Mouse (Mus musculus) hindbrain, embryonic 12.5 days (tissue): ENCODE measurements at regions not wholly inside any gene's neighbourhood (a gene's known extent, or its start where the extent isn't known, plus 50 kb on each side); places are given as distances from the start of the nearest gene placed in this dataset.

Experiments used
- ATAC-seq: fragments of 200-750 bp; cut with Nextera tagmentation; 2 replicates; pipeline ENCODE4 v1.8.0; 2017; ENCODE audit warnings: moderate TSS enrichment; ENCODE audit not compliant: low FRiP score
- H3K27ac ChIP-seq: fragments of 300-500 bp; sonication (generic); 2 replicates; pipeline ENCODE4 v1.5.1; 2016; ENCODE audit warnings: mild to moderate bottlenecking
- H3K27me3 ChIP-seq: fragments of 300-500 bp; sonication (generic); 2 replicates; pipeline ENCODE4 v1.6.1; 2016; ENCODE audit warnings: mild to moderate bottlenecking
- H3K36me3 ChIP-seq: fragments of 300-500 bp; sonication (generic); 2 replicates; pipeline ENCODE4 v1.6.1; 2016; ENCODE audit warnings: mild to moderate bottlenecking
- H3K4me1 ChIP-seq: fragments of 300-500 bp; sonication (generic); 2 replicates; pipeline ENCODE4 v1.6.1; 2016
- H3K4me2 ChIP-seq: fragments of 300-500 bp; sonication (generic); replicated peaks from 2 replicates; pipeline ENCODE4 v1.6.1; 2016; ENCODE audit warnings: mild to moderate bottlenecking
- H3K4me3 ChIP-seq: fragments of 300-500 bp; sonication (generic); 2 replicates; pipeline ENCODE4 v1.5.1; 2016; ENCODE audit warnings: mild to moderate bottlenecking
- H3K9ac ChIP-seq: fragments of 300-500 bp; sonication (generic); 2 replicates; pipeline ENCODE4 v1.6.1; 2016; ENCODE audit warnings: mild to moderate bottlenecking, moderate library complexity
- H3K9me3 ChIP-seq: fragments of 300-500 bp; sonication (generic); replicated peaks from 2 replicates; pipeline ENCODE4 v1.6.1; 2016; ENCODE audit warnings: mild to moderate bottlenecking
- WGBS: fragments of 180-500 bp; shearing (Covaris S2); methylation state at CpG from one replicate; pipeline ENCODE4 v1.1.7; 2016; 5-methylcytosine and 5-hydroxymethylcytosine counted together

DNA sequence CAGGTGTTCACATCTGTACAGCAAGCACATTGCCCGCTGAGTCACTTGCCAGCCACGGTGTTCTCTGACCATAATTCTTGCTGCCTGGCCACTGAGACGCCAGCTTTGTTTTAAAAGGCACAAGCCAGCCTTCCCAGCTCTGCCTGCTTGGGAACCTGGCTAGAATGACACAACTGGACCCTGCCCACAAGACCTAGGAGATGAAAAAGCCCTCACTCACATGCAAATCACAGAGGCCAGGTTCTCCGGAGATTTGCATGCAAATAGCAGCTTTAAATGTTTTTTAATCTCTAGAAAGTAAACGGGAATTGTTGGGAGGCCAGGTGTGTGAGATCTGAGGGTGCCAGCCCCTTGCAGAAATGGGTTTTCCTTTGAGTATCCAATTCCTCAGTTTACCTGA lies 71.9 kb downstream of the 1810010D01Rik start:
- H3K9me3 ChIP-seq, result peaks cover 12% of the 10 kb centered on the region
- ATAC-seq, result no peak
- 0 out of 2 replicates have a peak, but pooled peaks cover 2% of the 10 kb centered on the region for H3K4me1 ChIP-seq
- no peaks in the 10 kb centered on the region for H3K36me3 ChIP-seq
- 29% methylated on average over 5 of the region's 5 CpGs for WGBS
- H3K27ac ChIP-seq, result no peak overlapping the region
- no peak overlapping the region for H3K9ac ChIP-seq
- H3K4me3 ChIP-seq, result no peak overlapping the region
- H3K27me3 ChIP-seq, result no peaks in the 10 kb centered on the region
- H3K4me2 ChIP-seq, result no peak overlapping the region

- H3K4me2 ChIP-seq, result no peak overlapping the region
- peaks cover 7% of the 10 kb centered on the region; the same call in 1 of the 2 replicates for H3K4me1 ChIP-seq
- H3K36me3 ChIP-seq, result no peaks in the 10 kb centered on the region
- no peak overlapping the region for H3K27ac ChIP-seq
- H3K9ac ChIP-seq, result no peak overlapping the region
- no peak overlapping the region for H3K4me3 ChIP-seq
- no peak for ATAC-seq
- H3K27me3 ChIP-seq, result no peaks in the 10 kb centered on the region
- no peaks in the 10 kb centered on the region for H3K9me3 ChIP-seq
- WGBS, result 86% methylated on average over 5 of the region's 5 CpGs
These were observed 75.4 kb downstream of the 1810010D01Rik start for GRCm38 (mm10) chr7:145132506-145132905.

DNA sequence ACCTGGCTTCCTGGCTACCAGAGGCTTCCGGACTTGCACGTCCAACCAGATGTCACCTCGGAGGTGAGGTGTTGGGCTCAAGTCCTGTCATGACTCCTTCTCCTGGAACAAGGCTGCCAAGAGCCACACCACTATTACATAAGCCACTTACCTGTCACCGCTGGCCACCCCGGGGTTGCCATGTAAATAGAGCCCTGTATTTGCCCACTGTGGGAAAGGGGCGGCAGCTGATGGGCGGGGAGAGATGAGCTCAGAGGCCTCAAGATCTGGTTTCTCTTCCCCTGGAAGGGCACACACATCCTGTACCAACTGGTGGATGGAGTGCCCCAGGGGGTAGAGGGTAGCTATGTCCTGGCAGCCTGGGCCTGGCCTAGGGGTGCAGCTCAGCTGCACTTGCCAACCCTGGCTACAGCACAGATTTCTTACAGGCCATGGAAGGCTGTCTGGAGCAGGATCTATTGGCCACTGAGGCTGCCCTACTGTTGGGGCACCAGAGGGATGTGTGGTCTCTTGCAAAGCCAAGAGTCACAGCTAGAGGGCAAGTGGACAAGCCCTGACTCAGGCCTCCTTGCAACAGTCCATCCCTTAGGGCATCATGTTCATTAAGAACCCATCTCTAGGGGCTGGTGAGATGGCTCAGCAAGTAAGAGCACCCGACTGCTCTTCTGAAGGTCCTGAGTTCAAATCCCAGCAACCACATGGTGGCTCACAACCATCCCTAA lies 76.3 kb downstream of the 1810010D01Rik start:
- Histone ChIP-seq H3K4me1 (peaks cover 12% of the 10 kb centered on the region), H3K9ac (no peak overlapping the region), H3K4me2 (no peak overlapping the region), H3K27me3 (no peaks in the 10 kb centered on the region), H3K27ac (no peak overlapping the region), H3K9me3 (no peaks in the 10 kb centered on the region), H3K4me3 (no peak overlapping the region), H3K36me3 (no peaks in the 10 kb centered on the region)
- no peak for ATAC-seq
- 79% methylated on average over 8 of the region's 8 CpGs for WGBS

GRCm38 (mm10) chr7:145129971-145130370 lies 77.9 kb downstream of the 1810010D01Rik start:
- WGBS, result 17% methylated on average over 4 of the region's 4 CpGs
- peaks cover 10% of the 10 kb centered on the region for H3K4me1 ChIP-seq
- H3K36me3 ChIP-seq, result no peaks in the 10 kb centered on the region
- H3K9ac ChIP-seq, result no peak overlapping the region
- no peak overlapping the region for H3K27ac ChIP-seq
- no peak overlapping the region for H3K4me2 ChIP-seq
- H3K4me3 ChIP-seq, result no peak overlapping the region
- H3K9me3 ChIP-seq, result no peaks in the 10 kb centered on the region
- no peaks in the 10 kb centered on the region for H3K27me3 ChIP-seq
- ATAC-seq, result no peak

GRCm38 (mm10) chr7:145127661-145128060 lies 80.3 kb downstream of the 1810010D01Rik start:
- Histone ChIP-seq H3K4me3 (no peak overlapping the region), H3K4me1 (peaks cover 10% of the 10 kb centered on the region), H3K36me3 (no peaks in the 10 kb centered on the region), H3K27me3 (no peaks in the 10 kb centered on the region), H3K9me3 (peaks cover 7% of the 10 kb centered on the region; the same call in 1 of the 2 replicates), H3K27ac (no peak overlapping the region), H3K4me2 (no peak overlapping the region), H3K9ac (no peak overlapping the region)
- no peak for ATAC-seq
- 23% methylated on average over 8 of the region's 8 CpGs for WGBS

DNA sequence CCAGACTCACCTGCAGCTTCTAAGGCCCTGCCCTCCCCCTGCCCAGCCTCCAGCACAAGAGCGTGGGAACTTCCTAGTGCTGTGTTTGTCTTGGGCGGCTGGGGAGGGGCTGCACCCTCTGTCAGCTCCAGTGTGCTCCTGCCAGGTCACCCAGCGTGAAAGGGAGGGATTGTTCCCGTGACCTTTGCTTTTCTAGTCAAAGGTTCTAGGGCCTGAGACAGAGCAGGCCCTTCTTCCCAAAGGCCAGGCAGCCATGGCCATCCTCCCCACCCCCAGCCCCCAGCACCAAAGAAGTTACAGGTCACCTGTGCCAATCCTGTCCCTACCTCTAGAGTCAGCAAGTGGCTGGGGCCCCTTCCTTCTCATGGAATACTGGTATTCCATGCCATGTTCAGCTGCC lies 80.7 kb downstream of the 1810010D01Rik start:
- Histone ChIP-seq H3K4me2 (no peak overlapping the region), H3K4me3 (no peak overlapping the region), H3K9ac (no peak overlapping the region), H3K4me1 (peaks cover 10% of the 10 kb centered on the region), H3K36me3 (no peaks in the 10 kb centered on the region), H3K9me3 (peaks cover 7% of the 10 kb centered on the region; the same call in 1 of the 2 replicates), H3K27ac (no peak overlapping the region), H3K27me3 (no peaks in the 10 kb centered on the region)
- 9% methylated on average over 4 of the region's 4 CpGs for WGBS
- ATAC-seq, result no peak

DNA sequence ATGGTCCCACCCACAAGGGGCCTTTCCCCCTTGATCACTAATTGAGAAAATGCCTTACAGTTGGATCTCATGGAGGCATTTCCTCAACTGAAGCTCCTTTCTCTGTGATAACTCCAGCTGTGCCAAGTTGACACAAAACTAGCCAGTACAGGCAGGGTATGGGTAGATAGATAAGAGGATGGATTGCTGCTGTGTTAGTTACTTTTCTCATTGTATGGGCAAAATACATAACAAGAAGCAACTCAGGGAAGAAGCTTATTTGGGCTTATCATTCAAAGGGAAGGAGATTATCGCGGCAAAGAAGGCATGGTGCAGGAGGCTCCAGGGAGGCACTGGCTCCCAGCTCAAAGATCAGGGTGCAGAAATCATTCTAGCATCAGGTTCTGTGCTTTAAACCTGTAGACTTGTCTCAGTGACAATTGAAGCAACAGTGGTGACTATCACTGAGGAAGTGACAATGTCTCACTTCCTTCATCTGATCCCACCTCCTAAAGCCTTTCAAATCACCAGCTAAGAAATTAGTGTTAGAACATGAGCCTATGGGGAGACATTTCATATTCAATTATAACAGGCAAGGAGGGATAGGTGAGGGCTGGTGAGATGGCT lies 83.8 kb downstream of the 1810010D01Rik start:
- H3K4me3 ChIP-seq, result no peak overlapping the region
- no peak overlapping the region for H3K4me2 ChIP-seq
- H3K36me3 ChIP-seq, result no peaks in the 10 kb centered on the region
- H3K27me3 ChIP-seq, result no peaks in the 10 kb centered on the region
- 93% methylated on average over 2 of the region's 2 CpGs for WGBS
- no peak overlapping the region for H3K27ac ChIP-seq
- H3K9ac ChIP-seq, result no peak overlapping the region
- no peak for ATAC-seq
- H3K4me1 ChIP-seq, result peaks cover 16% of the 10 kb centered on the region
- H3K9me3 ChIP-seq, result peaks cover 7% of the 10 kb centered on the region; the same call in 1 of the 2 replicates

DNA sequence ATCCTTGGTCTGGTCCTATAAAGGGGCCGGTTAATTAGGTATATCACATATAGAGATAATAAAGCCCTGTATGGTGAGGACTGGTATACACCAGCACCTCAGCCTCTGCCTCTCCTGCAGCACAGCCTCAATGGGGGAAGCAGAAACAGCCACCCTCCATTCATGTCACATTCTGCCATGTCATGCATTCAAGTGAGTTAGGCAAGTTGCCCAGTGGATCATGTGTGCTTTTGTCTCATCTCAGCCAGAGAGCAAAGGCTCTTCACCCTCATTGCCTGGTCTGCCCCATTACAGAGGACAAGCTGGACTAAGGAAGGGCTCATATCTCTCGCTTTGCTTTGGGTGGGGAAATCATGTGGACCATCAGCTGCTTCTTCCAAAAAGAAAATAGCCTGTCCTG lies 85.4 kb downstream of the 1810010D01Rik start:
- H3K9me3 ChIP-seq, result peaks cover 7% of the 10 kb centered on the region; the same call in 1 of the 2 replicates
- H3K27ac ChIP-seq, result no peak overlapping the region
- no peak for ATAC-seq
- H3K4me1 ChIP-seq, result peaks cover 16% of the 10 kb centered on the region
- H3K4me2 ChIP-seq, result no peak overlapping the region
- H3K9ac ChIP-seq, result no peak overlapping the region
- no peaks in the 10 kb centered on the region for H3K36me3 ChIP-seq
- no peak overlapping the region for H3K4me3 ChIP-seq
- no peaks in the 10 kb centered on the region for H3K27me3 ChIP-seq
- WGBS, result 91% methylated on average over 2 of the region's 2 CpGs

DNA sequence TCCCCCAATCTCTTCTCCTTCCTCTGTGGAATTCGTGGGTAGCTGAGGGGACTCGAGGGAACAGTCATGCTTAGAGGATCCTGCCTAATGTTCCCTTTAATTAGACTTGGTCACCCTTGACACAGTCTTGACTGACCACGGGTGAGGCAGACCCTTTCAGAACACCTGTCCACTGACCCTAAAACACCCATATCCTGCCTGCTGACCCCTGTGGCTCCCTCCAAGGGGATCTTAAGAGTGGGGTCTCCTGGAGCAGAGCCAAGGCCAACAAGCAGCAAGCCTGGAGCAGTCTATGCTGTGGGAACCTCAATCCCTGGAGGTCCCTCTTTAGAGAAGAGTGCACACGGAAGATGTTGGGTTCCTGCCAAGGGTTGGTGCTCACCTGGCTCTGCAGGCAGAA lies 89.5 kb downstream of the 1810010D01Rik start:
- Histone ChIP-seq H3K4me2 (no peak overlapping the region), H3K36me3 (no peaks in the 10 kb centered on the region), H3K4me3 (no peak overlapping the region), H3K9me3 (peaks cover 7% of the 10 kb centered on the region; the same call in 1 of the 2 replicates), H3K27me3 (no peaks in the 10 kb centered on the region), H3K27ac (no peak overlapping the region), H3K9ac (no peak overlapping the region), H3K4me1 (peaks cover 10% of the 10 kb centered on the region; the same call in 1 of the 2 replicates)
- ATAC-seq, result no peak
- 71% methylated on average over 4 of the region's 4 CpGs for WGBS

DNA sequence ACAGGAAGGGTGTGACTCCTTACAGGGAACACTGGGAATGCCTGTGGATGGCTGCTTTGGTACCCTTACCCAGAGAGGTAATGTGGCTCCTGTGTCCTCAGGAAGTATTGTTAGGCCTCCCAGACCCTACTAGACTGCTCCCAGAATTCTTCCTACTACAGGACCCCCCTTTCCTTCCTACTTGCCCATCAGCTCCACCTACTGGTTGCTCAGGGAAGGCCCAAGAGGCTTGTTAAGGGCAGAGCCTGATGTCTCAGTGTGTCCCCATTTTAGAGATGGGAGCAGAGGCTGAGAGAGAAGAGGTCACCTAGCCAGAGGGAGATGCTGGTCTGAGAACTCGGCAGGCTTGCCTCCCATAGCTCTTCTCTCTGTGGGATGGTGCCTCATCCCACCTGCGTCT lies 93.3 kb downstream of the 1810010D01Rik start:
- WGBS, result 86% methylated on average over 2 of the region's 2 CpGs
- ATAC-seq, result no peak
- no peak overlapping the region for H3K9ac ChIP-seq
- peaks cover 12% of the 10 kb centered on the region for H3K4me1 ChIP-seq
- H3K27me3 ChIP-seq, result no peaks in the 10 kb centered on the region
- H3K9me3 ChIP-seq, result no peaks in the 10 kb centered on the region
- no peak overlapping the region for H3K27ac ChIP-seq
- no peak overlapping the region for H3K4me2 ChIP-seq
- H3K36me3 ChIP-seq, result no peaks in the 10 kb centered on the region
- no peak overlapping the region for H3K4me3 ChIP-seq

DNA sequence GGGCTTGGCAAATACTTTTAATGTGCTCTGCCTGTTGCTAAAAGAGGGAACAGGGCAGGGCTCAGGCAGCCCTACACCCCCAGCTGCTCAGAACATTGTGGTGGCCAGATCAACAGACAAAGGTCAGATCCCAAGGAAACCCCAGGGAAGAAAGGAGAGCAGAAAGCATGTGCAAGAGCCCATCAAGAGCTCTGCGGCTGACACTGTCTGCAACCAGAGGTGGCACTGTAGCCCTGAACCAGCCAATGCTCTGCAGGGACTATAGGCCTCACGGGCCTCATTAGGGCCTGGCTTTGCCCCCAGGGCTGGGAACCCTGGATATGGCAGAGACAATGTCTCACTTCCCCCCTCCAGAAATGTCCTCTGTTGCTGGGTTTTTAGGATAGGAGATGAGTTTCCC lies 93.8 kb downstream of the 1810010D01Rik start:
- no peak overlapping the region for H3K27ac ChIP-seq
- H3K4me2 ChIP-seq, result no peak overlapping the region
- H3K27me3 ChIP-seq, result no peaks in the 10 kb centered on the region
- no peak overlapping the region for H3K4me3 ChIP-seq
- ATAC-seq, result no peak
- H3K9ac ChIP-seq, result no peak overlapping the region
- peaks cover 12% of the 10 kb centered on the region for H3K4me1 ChIP-seq
- H3K36me3 ChIP-seq, result no peaks in the 10 kb centered on the region
- no peaks in the 10 kb centered on the region for H3K9me3 ChIP-seq
- 44% methylated on average over 2 of the region's 2 CpGs for WGBS

DNA sequence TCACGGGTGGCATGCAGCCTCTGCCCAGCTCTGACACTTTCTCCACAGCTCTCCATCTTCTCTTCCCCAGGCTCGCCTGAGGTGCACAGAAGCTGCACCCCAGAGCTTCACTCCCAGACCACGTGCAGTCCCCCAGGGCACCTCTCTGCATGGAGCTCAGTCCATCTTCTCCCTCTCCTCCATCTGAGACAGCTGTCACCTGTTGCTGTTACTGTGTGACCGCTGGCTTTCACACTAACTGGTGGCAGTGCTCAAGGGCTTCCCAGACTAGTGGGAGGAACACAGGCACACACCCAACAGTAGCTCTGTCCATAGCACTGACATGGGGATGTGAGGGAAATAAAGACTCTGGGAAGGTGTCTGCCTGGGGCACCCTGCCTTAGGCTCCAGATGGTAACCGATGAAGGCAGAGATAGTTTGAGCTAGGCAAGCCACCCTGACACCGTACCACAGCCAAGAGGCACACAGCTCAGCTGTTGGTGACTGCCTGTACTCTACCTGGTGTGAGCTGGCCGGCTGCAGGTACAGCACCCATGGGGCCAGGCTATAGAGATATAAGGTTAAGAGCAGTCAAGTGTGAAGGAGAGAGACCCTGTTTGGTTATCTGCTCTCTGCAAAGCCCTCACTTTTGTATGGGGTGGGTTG lies 94.9 kb downstream of the 1810010D01Rik start:
- no peak overlapping the region for H3K9ac ChIP-seq
- no peaks in the 10 kb centered on the region for H3K9me3 ChIP-seq
- H3K27me3 ChIP-seq, result no peaks in the 10 kb centered on the region
- no peak overlapping the region for H3K4me3 ChIP-seq
- 79% methylated on average over 7 of the region's 7 CpGs for WGBS
- H3K36me3 ChIP-seq, result no peaks in the 10 kb centered on the region
- peaks cover 12% of the 10 kb centered on the region for H3K4me1 ChIP-seq
- H3K27ac ChIP-seq, result no peak overlapping the region
- no peak overlapping the region for H3K4me2 ChIP-seq
- ATAC-seq, result no peak
